Mouse (Mus musculus): ENCODE measurements around the gene Rbms3.

GRCm38 (mm10) chr9:117673311-117673710 is 43.6 kb upstream of the Rbms3 start:
- TF ChIP-seq CTCF (conservative IDR thresholded peaks at IDR 0.05; ENCODE audit: insufficient read depth, insufficient read length, low read depth, low read length) (no peak), POLR2A (IDR thresholded peaks at IDR 0.05; ENCODE audit: low read depth, low read length) (no peak)
